Mouse (Mus musculus) embryonic fibroblast, embryonic 13.5 days (primary cell): ENCODE data around the gene Wdfy3.

Experiments
- CTCF ChIP-seq: IDR thresholded peaks from 2 replicates; pipeline ENCODE4 v1.5.1; 2011; ENCODE audit warnings: mild to moderate bottlenecking, control low read depth, low read length, moderate library complexity, borderline replicate concordance; ENCODE audit not compliant: insufficient read depth
- POLR2A ChIP-seq: IDR thresholded peaks from 2 replicates; pipeline ENCODE4 v1.6.1; 2011; ENCODE audit warnings: low read depth, mild to moderate bottlenecking, control low read depth, low read length, moderate library complexity

- no peak for TF ChIP-seq CTCF
- no peak for TF ChIP-seq POLR2A
These were observed 15.1 kb downstream of the Wdfy3 start for GRCm38 (mm10) chr5:102054511-102055093.
